Mouse (Mus musculus) bone marrow macrophage, adult 2 months (primary cell): ENCODE measurements around the gene Ptpn3. TPM values are rescaled to one million over a fixed set of nuclear protein-coding genes. Genes with fewer than 3 reads are reported as not detected.
"Not testable (repeated sequence)": the region's sequence is repeated elsewhere in the genome, so short reads cannot be mapped to it uniquely, and the experiment has no call there.

Source experiments
- H3K27ac ChIP-seq: 2 replicates; pipeline ENCODE4 v1.5.1; 2012; ENCODE audit warnings: low read depth, low read length; ENCODE audit not compliant: insufficient read depth
- H3K4me1 ChIP-seq: 2 replicates; pipeline ENCODE4 v1.6.1; 2012; ENCODE audit warnings: low read length; ENCODE audit not compliant: control insufficient read depth, insufficient read depth
- H3K4me3 ChIP-seq: 2 replicates; pipeline ENCODE4 v1.5.1; 2012; ENCODE audit warnings: mild to moderate bottlenecking, low read length, moderate library complexity; ENCODE audit not compliant: insufficient read depth
- CTCF ChIP-seq: IDR thresholded peaks from 2 replicates; pipeline ENCODE4 v1.5.1; 2012; ENCODE audit warnings: low read depth, mild to moderate bottlenecking, low read length, moderate library complexity
- POLR2A ChIP-seq: IDR thresholded peaks from 2 replicates; pipeline ENCODE4 v1.6.1; 2012; ENCODE audit warnings: mild to moderate bottlenecking, low read depth, low read length, borderline replicate concordance
- polyA plus RNA-seq: library from polyadenylated mRNA; stranded (reverse); fragments of >200 nt; gene quantifications from 2 replicates; pipeline ENCODE4 v1.2.4, GENCODE M21; 2012; ENCODE audit not compliant: missing spikeins, insufficient read depth, insufficient read length

Ptpn3 gene
- polyA plus RNA-seq, 1 experiment, result 0.27 TPM

GRCm38 (mm10) chr4:57202132-57202531 is 99.5 kb downstream of the Ptpn3 start:
- TF ChIP-seq CTCF, result no peak
- no peak for TF ChIP-seq POLR2A
- Histone ChIP-seq H3K27ac (no peak overlapping the region), H3K4me1 (no peaks in the 10 kb centered on the region), H3K4me3 (no peak overlapping the region)

DNA sequence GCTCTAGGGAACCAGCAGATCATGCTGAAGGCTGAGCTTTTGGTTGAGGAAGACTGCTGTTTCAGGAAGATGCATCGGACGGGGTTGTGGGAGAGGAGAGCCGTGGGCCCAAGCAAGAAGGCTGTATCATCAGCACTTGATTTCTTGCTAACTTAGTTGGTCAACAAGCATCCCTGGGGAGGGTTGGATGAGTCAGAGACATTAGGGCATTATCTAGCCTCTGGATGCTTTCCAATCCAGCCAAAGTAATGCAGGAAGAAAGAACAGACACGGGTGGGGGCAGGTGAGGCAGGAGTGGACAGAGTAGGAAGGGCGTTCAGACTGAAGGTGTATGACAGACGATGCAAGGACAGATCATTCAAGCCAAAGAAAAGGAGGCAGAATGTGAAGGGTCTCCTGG is 101.0 kb downstream of the Ptpn3 start:
- no peak overlapping the region for H3K27ac ChIP-seq
- H3K4me3 ChIP-seq, result no peak overlapping the region
- no peaks in the 10 kb centered on the region for H3K4me1 ChIP-seq
- TF ChIP-seq CTCF (no peak), POLR2A (no peak)

GRCm38 (mm10) chr4:57198666-57199393 is 102.8 kb downstream of the Ptpn3 start:
- H3K4me3 ChIP-seq, H3K4me1 ChIP-seq, H3K27ac ChIP-seq: not testable (repeated sequence)

GRCm38 (mm10) chr4:57191543-57192283 is 109.9 kb downstream of the Ptpn3 start:
- Histone ChIP-seq H3K4me1 (no peaks in the 10 kb centered on the region), H3K4me3 (no peak overlapping the region), H3K27ac (no peak overlapping the region)
- TF ChIP-seq CTCF (no peak), POLR2A (no peak)

GRCm38 (mm10) chr4:57189881-57190280 is 111.8 kb downstream of the Ptpn3 start:
- no peak overlapping the region for H3K4me3 ChIP-seq
- no peaks in the 10 kb centered on the region for H3K4me1 ChIP-seq
- H3K27ac ChIP-seq, result no peak overlapping the region
- TF ChIP-seq POLR2A (no peak), CTCF (no peak)

- Histone ChIP-seq H3K4me3 (no peak overlapping the region), H3K4me1 (no peaks in the 10 kb centered on the region), H3K27ac (no peak overlapping the region)
- TF ChIP-seq CTCF, result no peak
- TF ChIP-seq POLR2A, result no peak
Measured at GRCm38 (mm10) chr4:57186035-57186434, 115.6 kb downstream of the Ptpn3 start.

DNA sequence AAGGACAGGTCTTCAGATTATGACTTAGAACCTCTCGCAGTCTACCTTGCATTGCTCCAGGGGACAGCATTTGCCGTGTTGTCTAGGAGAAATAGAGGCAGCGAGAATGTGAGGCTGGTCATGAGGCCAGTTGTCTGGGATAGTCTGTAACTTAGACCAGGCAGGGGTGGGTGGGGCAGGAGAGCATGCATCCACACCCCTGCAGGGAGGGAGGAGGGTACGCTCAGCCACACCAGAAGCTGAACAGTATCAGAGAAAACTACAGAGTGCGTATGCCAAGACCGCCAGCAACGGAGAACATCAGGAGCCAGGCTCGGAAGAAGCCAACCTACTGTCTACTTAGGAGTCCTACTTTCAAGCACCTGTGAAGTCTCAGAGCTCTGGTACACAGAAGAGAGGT is 116.2 kb downstream of the Ptpn3 start:
- H3K27ac ChIP-seq, result no peak overlapping the region
- H3K4me3 ChIP-seq, result no peak overlapping the region
- no peaks in the 10 kb centered on the region for H3K4me1 ChIP-seq
- TF ChIP-seq CTCF (no peak), POLR2A (no peak)

DNA sequence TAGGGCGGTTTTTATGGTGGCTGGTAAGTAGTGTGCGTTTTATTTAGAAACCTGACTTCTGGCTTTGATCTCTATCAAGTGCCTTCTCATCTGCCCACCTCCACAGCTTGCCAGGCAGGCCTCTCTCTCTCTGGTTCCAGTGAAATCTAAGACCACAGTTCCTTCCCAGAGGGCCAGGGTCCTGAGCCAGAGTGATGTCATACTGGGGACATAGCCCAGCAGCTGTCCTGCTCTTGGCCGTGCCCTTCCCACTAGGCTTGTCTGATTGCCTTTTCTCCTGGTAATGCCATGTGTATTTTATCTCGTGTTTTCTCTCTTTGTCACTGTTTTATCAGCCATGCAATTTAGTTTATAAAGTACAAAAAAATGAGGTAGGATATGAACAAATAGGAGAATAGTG is 118.1 kb downstream of the Ptpn3 start:
- H3K4me1 ChIP-seq, result no peaks in the 10 kb centered on the region
- TF ChIP-seq POLR2A, result no peak
- no peak for TF ChIP-seq CTCF
- no peak overlapping the region for H3K27ac ChIP-seq
- H3K4me3 ChIP-seq, result no peak overlapping the region

DNA sequence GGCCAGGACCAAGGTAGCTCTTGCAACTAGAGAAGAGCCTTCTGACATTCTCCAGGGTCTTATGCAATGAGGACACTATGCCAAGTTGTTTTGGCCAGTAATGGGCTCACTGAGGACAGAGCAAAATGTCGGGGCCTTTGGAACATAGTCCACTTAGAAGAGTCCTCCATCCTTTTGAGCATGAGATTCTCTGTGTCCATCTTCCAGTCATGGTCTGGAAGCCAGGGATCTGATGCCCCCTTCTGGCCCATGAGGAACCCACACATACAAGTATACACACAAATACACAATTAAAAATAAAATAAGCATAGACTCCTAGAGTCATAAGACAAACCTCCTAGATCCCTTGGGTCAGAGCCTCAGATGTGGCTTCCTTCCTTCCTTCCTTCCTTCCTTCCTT is 120.1 kb downstream of the Ptpn3 start:
- H3K4me3 ChIP-seq, result no peak overlapping the region
- TF ChIP-seq POLR2A, result no peak
- no peak for TF ChIP-seq CTCF

DNA sequence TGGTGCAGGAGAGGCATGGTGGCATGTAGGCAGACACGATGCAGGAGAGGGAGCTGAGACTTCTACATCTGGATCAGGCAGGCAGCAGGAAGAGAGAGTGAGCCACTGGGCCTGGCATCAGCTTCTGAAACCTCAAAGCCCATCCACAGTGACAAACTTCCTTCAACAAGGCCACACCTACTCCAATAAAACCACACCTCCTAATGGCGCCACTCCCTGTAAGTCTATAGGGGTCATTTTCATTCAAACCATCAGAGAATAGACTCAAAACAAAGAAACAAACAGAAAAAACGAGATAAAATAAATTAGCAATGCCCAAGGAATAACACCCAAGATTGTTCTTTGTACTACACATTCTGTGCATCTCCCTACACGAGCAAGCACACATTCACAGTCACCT is 122.8 kb downstream of the Ptpn3 start:
- no peak for TF ChIP-seq POLR2A
- TF ChIP-seq CTCF, result no peak
- H3K4me1 ChIP-seq, result no peaks in the 10 kb centered on the region
- H3K27ac ChIP-seq, result no peak overlapping the region
- no peak overlapping the region for H3K4me3 ChIP-seq

More for the DNA sequence above, 120.1 kb downstream of the Ptpn3 start:
- Histone ChIP-seq H3K27ac (no peak overlapping the region), H3K4me1 (no peaks in the 10 kb centered on the region)
